9 mouse cellular contexts compared by ENCODE assay signal in genomic region chr5:148958355-148958754, GRCm38 (mm10). TPM values are rescaled to one million over a fixed set of nuclear protein-coding genes. Genes with fewer than 3 reads are reported as not detected.
A peak's percentile ranks its signal among the peaks of the same experiment; 100 is the strongest.
DNase-seq lines count a peak whose midpoint lies in the region; ATAC-seq lines count a peak whose summit lies in the region.
"Had no signal": no experiment of that assay in that cellular context is flagged by ENCODE, and none has a peak within 500 bp of the region (broad histone marks: within the 10 kb centered on the region; RNA-seq: fewer than 3 reads in every experiment).

No protein-coding gene starts in this region.

- WGBS in hindbrain, embryonic 15.5 days, result 41% methylated on average over 9 of the region's 9 CpGs
- 46% methylated on average over 9 of the region's 9 CpGs for WGBS in hindbrain, embryonic 11.5 days
- WGBS in kidney, embryonic 16.5 days, result 44% methylated on average over 9 of the region's 9 CpGs
- WGBS in midbrain, embryonic 11.5 days, result 38% methylated on average over 9 of the region's 9 CpGs

- DNase-seq in hindbrain, embryonic 11.5 days (ENCODE audit: low spot score), result no peak
- peak; percentile 67 for DNase-seq in R1 (ENCODE audit: low read depth, low spot score)
- DNase-seq in retina, postnatal 1 day, result peak; percentile 27
- DNase-seq in Muller cell, postnatal 12 days (ENCODE audit: inconsistent ontology term), result no peak
- no peak for DNase-seq in midbrain, embryonic 11.5 days (ENCODE audit: low spot score, missing footprints)
- DNase-seq in gastrocnemius, postnatal 10 days, result no peak

- no peak for ATAC-seq in hindbrain, embryonic 15.5 days (ENCODE audit: low FRiP score, low read depth)
- no peak for ATAC-seq in hindbrain, embryonic 11.5 days (ENCODE audit: low FRiP score)
- ATAC-seq in kidney, embryonic 16.5 days (ENCODE audit: low FRiP score, low TSS enrichment), result no peak
- no peak for ATAC-seq in midbrain, embryonic 11.5 days (ENCODE audit: low FRiP score)

- H3K4me2 ChIP-seq in hindbrain, embryonic 15.5 days, result peak overlapping the region; percentile 91; the same call in 1 of the 2 replicates
- H3K4me2 ChIP-seq in hindbrain, embryonic 11.5 days (replicated peaks; ENCODE audit: low read depth, low read length), result no peak overlapping the region
- H3K4me2 ChIP-seq in kidney, embryonic 16.5 days (replicated peaks; ENCODE audit: low read depth, low read length), result 0 out of 2 replicates have a peak overlapping the region, but pooled peaks have one; percentile 89
- H3K4me2 ChIP-seq in midbrain, embryonic 11.5 days, result no peak overlapping the region

- H3K27me3 ChIP-seq in hindbrain, embryonic 15.5 days, result no peaks in the 10 kb centered on the region
- no peaks in the 10 kb centered on the region for H3K27me3 ChIP-seq in hindbrain, embryonic 11.5 days (ENCODE audit: control insufficient read depth, insufficient read depth, low read length)
- no peaks in the 10 kb centered on the region for H3K27me3 ChIP-seq in kidney, embryonic 16.5 days (ENCODE audit: insufficient read depth, low read length)
- H3K27me3 ChIP-seq in midbrain, embryonic 11.5 days (ENCODE audit: control insufficient read depth, insufficient read depth, low read length), result 0 out of 2 replicates have a peak, but pooled peaks cover 2% of the 10 kb centered on the region

- no peak overlapping the region for H3K27ac ChIP-seq in hindbrain, embryonic 15.5 days (replicated peaks)
- no peak overlapping the region for H3K27ac ChIP-seq in hindbrain, embryonic 11.5 days (ENCODE audit: low read depth, low read length)
- H3K27ac ChIP-seq in kidney, embryonic 16.5 days (ENCODE audit: low read length), result no peak overlapping the region
- no peak overlapping the region for H3K27ac ChIP-seq in midbrain, embryonic 11.5 days (ENCODE audit: low read depth, low read length)

- H3K36me3 ChIP-seq in hindbrain, embryonic 15.5 days, result no peaks in the 10 kb centered on the region
- H3K36me3 ChIP-seq in hindbrain, embryonic 11.5 days (ENCODE audit: control insufficient read depth, insufficient read depth, low read length), result no peaks in the 10 kb centered on the region
- no peaks in the 10 kb centered on the region for H3K36me3 ChIP-seq in kidney, embryonic 16.5 days (ENCODE audit: insufficient read depth, low read length)
- H3K36me3 ChIP-seq in midbrain, embryonic 11.5 days (ENCODE audit: control insufficient read depth, insufficient read depth, low read length), result no peaks in the 10 kb centered on the region

- H3K9ac ChIP-seq in hindbrain, embryonic 15.5 days, result no peak overlapping the region
- H3K9ac ChIP-seq in hindbrain, embryonic 11.5 days (ENCODE audit: low read depth, low read length), result no peak overlapping the region
- H3K9ac ChIP-seq in kidney, embryonic 16.5 days (replicated peaks; ENCODE audit: low read length), result no peak overlapping the region
- H3K9ac ChIP-seq in midbrain, embryonic 11.5 days (ENCODE audit: low read length), result no peak overlapping the region

- H3K9me3 ChIP-seq in hindbrain, embryonic 15.5 days, result no peaks in the 10 kb centered on the region
- no peaks in the 10 kb centered on the region for H3K9me3 ChIP-seq in hindbrain, embryonic 11.5 days (ENCODE audit: control insufficient read depth, low read length)
- 0 out of 2 replicates have a peak, but pooled peaks cover 2% of the 10 kb centered on the region for H3K9me3 ChIP-seq in kidney, embryonic 16.5 days (ENCODE audit: low read length)
- H3K9me3 ChIP-seq in midbrain, embryonic 11.5 days (ENCODE audit: control insufficient read depth, low read length), result no peaks in the 10 kb centered on the region

- H3K4me1 ChIP-seq in hindbrain, embryonic 15.5 days (replicated peaks), result peaks cover 16% of the 10 kb centered on the region
- peaks cover 3% of the 10 kb centered on the region for H3K4me1 ChIP-seq in hindbrain, embryonic 11.5 days (replicated peaks; ENCODE audit: control insufficient read depth, insufficient read depth, low read length)
- H3K4me1 ChIP-seq in kidney, embryonic 16.5 days (ENCODE audit: insufficient read depth, low read length), result peaks cover 20% of the 10 kb centered on the region
- peaks cover 12% of the 10 kb centered on the region for H3K4me1 ChIP-seq in midbrain, embryonic 11.5 days (ENCODE audit: control insufficient read depth, insufficient read depth, low read length)

- H3K4me3 ChIP-seq in hindbrain, embryonic 15.5 days, result no peak overlapping the region
- no peak overlapping the region for H3K4me3 ChIP-seq in hindbrain, embryonic 11.5 days (ENCODE audit: low read depth, low read length)
- no peak overlapping the region for H3K4me3 ChIP-seq in kidney, embryonic 16.5 days (ENCODE audit: low read length)
- no peak overlapping the region for H3K4me3 ChIP-seq in midbrain, embryonic 11.5 days (ENCODE audit: low read depth, low read length)

RNA-seq across cellular contexts. Expression of gene Katnal1, which starts 29.2 kb away (rescaled TPM):
- polyA plus RNA-seq in hindbrain, embryonic 15.5 days (2015; fragmentation: Nextera tagmentation; extraction: Ambion mirVana), result 35.8 and 36.5 TPM in 2 replicates
- 32.1 and 37.0 TPM in 2 replicates for polyA plus RNA-seq in hindbrain, embryonic 11.5 days (2014; fragmentation: Nextera tagmentation; extraction: Ambion mirVana)
- 10.0 and 12.9 TPM in 2 replicates for polyA plus RNA-seq in kidney, embryonic 16.5 days (2015; fragmentation: Nextera tagmentation; extraction: Ambion mirVana)
- 31.1 and 37.1 TPM in 2 replicates for polyA plus RNA-seq in midbrain, embryonic 11.5 days (2014; fragmentation: Nextera tagmentation; extraction: Ambion mirVana)
- 1 to 10 TPM; 5.5 to 6.9 TPM for total RNA-seq in gastrocnemius, postnatal 10 days (2021)

RNA-seq across cellular contexts. Expression of gene Gm42791, which starts 36.6 kb away (rescaled TPM):
- polyA plus RNA-seq in hindbrain, embryonic 15.5 days (2015; fragmentation: Nextera tagmentation; extraction: Ambion mirVana), result 2.1 and 4.3 TPM in 2 replicates
- polyA plus RNA-seq in hindbrain, embryonic 11.5 days (2014; fragmentation: Nextera tagmentation; extraction: Ambion mirVana), result not detected in 2 replicates
- 0.42 TPM in 1 of 2 replicates, not detected in the other for polyA plus RNA-seq in kidney, embryonic 16.5 days (2015; fragmentation: Nextera tagmentation; extraction: Ambion mirVana)
- polyA plus RNA-seq in midbrain, embryonic 11.5 days (2014; fragmentation: Nextera tagmentation; extraction: Ambion mirVana), result 2.0 TPM in 1 of 2 replicates, not detected in the other
- 1 to 10 TPM in 1 of 2 experiments, under 1 TPM in 1; 0.89 to 3.7 TPM for total RNA-seq in gastrocnemius, postnatal 10 days (2021)
- polyA plus RNA-seq: heart, embryonic 14.5 days had no signal

Comparison
In these comparisons a context has a peak if more than half of its experiments do, and no peak if none do; other contexts are left out.
1. H3K4me2 ChIP-seq: peak in hindbrain, embryonic 15.5 days (single experiment) and kidney, embryonic 16.5 days (single experiment); none in hindbrain, embryonic 11.5 days (single experiment) and midbrain, embryonic 11.5 days (single experiment).
2. DNase-seq: peak in R1 (single experiment) and retina, postnatal 1 day (single experiment); none in hindbrain, embryonic 11.5 days (single experiment), Muller cell, postnatal 12 days (single experiment), midbrain, embryonic 11.5 days (single experiment) and gastrocnemius, postnatal 10 days (single experiment).